Mouse (Mus musculus): ENCODE data around the gene Map4k2.

The Map4k2 gene

DNA sequence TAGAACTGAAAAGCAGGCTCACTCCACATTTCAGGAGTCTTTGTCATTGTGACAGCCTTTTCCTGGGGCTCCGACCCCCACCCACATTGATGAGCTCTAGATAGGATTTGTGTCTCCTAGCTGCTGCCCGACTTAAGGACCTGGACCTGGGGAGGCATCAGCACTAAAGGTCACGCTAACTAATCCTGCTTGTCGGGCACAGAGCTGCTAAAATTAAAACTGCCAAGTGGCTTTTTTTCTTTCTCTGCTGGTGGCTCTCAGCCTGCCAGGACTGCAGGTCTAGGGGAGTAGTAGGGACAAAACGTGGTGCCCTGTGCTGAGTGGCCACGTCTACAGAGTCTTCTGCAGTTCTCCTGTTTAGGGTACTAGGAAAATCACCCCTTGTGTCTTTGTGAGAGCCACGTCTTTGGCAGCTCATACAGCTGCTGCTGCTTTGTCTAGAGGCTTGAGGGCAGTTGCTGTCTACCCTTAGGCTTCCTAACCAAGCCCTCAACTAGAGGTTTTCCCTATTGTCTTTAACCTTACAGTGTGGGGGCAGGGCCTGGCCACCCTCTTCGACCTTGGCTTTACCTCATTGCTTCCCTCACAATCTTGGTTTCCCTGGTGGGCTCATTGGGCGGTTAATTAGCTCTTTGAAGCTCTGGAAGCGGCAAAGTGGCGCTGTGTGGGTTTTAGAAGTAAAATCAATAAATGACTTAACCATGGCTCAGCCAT lies 36.5 kb downstream of the Map4k2 start:
- DNase-seq (ENCODE audit: inconsistent ontology term), result no peak

DNA sequence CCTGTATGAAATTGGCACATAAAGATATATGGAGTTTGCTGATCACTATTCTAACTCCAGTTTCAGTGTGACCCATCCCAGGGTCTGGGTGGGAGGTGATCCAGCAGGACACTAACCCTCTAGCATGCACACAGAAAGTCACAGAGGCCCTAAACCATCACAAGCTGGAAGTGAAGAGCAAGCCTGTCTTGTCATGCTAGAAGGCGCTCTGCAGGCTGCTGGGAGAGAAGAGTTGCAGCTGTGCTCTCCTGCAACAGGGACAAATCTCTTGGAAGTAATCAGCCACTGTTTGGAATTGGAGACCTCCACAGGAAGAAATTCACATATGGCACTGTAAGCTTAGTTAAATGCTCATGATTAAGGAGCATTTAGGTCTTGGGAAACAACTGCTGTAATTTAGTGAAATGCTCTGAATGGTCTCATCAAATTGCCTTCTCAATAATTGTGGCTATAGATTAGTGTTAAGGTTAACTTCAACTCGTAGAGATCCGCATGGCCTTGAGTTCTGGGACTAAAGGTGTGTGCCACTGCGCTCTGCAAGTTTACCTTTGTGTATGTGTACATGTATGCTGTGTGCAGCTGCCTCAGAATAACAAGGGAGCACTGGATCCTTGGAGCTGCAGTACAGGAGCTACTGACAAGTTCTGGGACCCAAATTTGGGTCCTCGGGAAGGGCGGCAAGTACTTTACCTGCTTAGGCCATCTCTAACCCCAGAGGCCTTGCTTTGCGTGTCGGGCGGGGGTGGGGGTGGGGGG lies 39.7 kb downstream of the Map4k2 start:
- DNase-seq (ENCODE audit: inconsistent ontology term), result no peak

GRCm38 (mm10) chr19:6381238-6381637 lies 40.3 kb downstream of the Map4k2 start:
- no peak for DNase-seq (ENCODE audit: inconsistent ontology term)

GRCm38 (mm10) chr19:6382323-6382924 lies 41.5 kb downstream of the Map4k2 start:
- DNase-seq (ENCODE audit: inconsistent ontology term), result no peak

DNA sequence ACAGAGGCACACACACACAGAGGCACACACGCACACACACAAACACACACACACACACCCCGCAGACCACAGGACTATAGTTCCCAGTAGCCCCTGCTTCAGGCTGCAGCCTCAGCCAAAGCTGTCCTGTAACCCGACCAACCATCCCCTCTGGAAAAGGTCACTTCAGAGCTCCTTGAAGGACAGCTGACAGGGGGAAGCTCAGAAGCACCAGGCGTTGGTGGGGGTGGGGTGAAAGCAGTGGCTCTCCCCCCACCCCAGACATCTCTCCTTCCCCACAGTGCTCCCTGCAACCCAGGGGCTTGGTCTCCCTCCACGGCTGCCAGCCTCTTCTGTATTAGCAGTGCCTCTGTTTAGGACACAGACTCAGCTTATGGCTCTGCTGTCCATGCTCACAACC lies 42.5 kb downstream of the Map4k2 start:
- no peak for DNase-seq (ENCODE audit: inconsistent ontology term)

- peak; percentile 36 for DNase-seq (ENCODE audit: inconsistent ontology term)
Measured at GRCm38 (mm10) chr19:6384128-6384527, 43.2 kb downstream of the Map4k2 start, which contains the start of gene Pygm. Gene Pygm, plus strand, starts transcription at chr19:6384399.

DNA sequence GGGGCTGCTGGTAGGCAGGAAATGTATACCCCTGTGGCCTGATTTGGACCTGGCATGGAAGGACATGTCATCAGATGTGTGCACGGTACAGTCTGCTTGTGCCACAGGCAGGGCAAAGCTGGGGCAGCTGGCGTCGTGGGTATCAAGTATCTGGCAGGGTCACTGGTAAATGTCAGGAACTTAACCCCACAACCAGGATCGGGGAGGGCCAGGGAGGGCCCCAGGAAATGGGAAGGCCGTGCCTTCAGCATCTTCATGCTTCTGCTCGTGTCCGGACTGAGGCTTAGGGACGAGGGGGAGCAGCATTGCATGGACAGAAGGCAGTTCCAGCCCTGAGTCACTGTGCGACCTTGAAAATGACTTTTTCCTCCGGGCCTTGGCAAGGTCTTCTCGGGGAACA lies 44.0 kb downstream of the Map4k2 start:
- DNase-seq (ENCODE audit: inconsistent ontology term), result no peak

- DNase-seq (ENCODE audit: inconsistent ontology term), result no peak
Measured at GRCm38 (mm10) chr19:6385419-6385818, 44.5 kb downstream of the Map4k2 start.

GRCm38 (mm10) chr19:6385821-6386220 lies 44.9 kb downstream of the Map4k2 start:
- DNase-seq (ENCODE audit: inconsistent ontology term), result no peak

DNA sequence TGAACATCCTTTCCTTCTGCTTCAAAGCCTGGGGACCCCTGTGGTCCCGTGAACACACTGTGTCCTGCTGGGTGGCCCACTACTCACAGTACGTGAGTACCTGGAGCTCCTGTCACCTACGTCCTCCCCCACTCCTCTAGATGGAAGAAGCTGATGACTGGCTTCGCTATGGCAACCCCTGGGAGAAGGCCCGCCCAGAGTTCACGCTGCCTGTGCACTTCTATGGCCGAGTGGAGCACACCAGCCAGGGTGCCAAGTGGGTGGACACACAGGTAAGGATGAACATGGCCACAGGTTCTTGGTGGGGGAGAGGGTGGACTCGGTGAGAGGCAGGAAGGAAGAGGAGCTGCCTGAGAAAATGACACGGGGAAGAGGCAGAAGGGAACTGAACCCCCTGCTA lies 45.3 kb downstream of the Map4k2 start:
- no peak for DNase-seq (ENCODE audit: inconsistent ontology term)

GRCm38 (mm10) chr19:6388006-6388405 lies 47.1 kb downstream of the Map4k2 start:
- peak; percentile 68 for DNase-seq (ENCODE audit: inconsistent ontology term)

DNA sequence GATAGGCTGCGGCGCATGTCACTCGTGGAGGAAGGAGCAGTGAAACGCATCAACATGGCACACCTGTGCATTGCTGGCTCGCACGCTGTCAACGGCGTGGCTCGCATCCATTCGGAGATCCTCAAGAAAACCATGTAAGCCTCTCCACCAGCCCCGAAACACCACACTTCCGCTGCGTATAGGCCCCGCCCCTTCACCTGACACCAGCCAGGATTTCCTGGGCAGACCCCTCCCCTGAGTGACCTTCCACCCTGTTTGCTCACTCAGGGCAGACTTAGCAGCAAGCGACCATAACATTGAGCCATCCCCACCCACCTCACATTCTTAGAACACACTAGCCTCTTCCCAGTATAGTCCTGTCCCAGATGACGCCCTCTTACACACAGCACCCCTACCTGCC lies 48.9 kb downstream of the Map4k2 start:
- DNase-seq (ENCODE audit: inconsistent ontology term), result no peak

GRCm38 (mm10) chr19:6390251-6390650 lies 49.3 kb downstream of the Map4k2 start:
- DNase-seq (ENCODE audit: inconsistent ontology term), result no peak

- no peak for DNase-seq (ENCODE audit: inconsistent ontology term)
Measured at GRCm38 (mm10) chr19:6392743-6393393, 51.9 kb downstream of the Map4k2 start.

DNA sequence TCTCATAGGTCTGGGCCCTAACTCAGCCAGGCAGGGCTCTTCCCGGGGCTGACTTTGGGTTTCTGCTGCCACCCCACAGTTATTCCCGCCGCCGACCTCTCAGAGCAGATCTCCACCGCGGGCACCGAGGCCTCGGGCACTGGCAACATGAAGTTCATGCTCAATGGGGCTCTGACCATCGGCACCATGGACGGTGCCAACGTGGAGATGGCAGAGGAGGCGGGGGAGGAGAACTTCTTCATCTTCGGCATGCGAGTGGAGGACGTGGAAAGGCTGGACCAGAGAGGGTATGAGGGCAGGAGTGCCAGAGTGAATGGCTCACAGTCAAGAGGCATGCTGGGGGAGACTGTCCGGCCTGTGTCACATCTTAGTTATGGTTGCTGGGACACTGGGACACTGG lies 52.7 kb downstream of the Map4k2 start:
- no peak for DNase-seq (ENCODE audit: inconsistent ontology term)

DNA sequence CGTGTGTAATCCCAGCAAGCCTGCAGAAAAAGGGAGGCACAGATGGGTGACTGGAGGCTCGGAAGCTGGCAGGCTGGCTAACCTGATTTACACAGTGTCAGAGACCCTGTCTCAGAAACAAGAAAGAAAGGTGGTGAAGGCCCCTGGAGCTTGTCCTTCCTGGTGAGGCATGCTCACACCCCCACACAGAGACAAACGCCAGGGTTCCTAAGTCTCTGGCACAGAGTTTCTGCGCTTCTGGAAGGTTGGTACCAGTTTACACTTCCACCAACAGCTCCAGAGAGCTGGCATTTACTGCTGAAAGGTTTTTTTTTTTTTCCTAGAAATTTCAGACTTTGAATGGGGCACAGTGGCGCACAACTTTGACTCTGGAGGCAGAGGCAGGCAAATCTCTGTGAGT lies 55.3 kb downstream of the Map4k2 start:
- no peak for DNase-seq (ENCODE audit: inconsistent ontology term)

GRCm38 (mm10) chr19:6397582-6398249 lies 56.8 kb downstream of the Map4k2 start:
- DNase-seq (ENCODE audit: inconsistent ontology term), result no peak

DNA sequence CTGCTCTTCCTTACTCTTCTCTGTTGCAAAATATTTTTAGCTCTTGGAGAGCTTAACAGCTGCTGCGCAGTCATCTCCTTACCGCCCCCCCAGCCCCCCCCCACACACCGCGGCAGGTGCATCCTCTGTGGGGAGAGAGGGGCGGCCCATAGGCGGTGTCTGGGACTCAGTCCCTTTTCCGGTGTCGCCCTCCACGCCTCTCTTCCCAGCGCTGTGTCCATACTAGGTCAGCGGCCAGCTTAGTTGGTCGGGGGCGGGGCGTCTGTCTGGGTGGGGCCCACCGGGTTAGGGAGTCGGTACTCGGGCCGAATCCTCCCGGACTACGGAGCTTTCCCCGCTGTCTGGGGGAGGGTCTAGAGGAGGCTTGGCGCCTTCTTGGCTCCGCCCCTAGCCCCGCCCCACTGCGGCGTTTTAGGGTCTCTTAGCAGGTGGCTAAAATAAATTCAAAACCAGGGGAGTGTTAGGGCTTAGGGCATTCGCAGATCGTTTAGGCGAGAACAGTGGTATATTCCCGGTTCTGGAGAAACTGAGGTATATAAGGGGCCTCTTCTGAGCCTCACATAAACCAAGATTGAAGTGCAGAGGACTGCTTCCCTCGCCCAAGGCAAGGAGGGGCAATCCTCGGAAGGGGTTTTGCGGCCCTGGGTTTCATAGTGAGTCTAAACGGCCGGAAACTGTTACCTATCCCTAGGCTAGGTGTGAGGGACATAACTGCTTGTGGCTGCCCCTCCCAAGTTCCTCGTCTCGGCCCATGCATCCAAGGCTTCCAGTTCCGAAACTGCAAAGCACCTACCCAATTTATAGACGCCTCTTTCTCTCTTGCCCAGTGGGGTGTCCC lies 57.7 kb downstream of the Map4k2 start:
- DNase-seq (ENCODE audit: inconsistent ontology term), result peak; percentile 58

DNA sequence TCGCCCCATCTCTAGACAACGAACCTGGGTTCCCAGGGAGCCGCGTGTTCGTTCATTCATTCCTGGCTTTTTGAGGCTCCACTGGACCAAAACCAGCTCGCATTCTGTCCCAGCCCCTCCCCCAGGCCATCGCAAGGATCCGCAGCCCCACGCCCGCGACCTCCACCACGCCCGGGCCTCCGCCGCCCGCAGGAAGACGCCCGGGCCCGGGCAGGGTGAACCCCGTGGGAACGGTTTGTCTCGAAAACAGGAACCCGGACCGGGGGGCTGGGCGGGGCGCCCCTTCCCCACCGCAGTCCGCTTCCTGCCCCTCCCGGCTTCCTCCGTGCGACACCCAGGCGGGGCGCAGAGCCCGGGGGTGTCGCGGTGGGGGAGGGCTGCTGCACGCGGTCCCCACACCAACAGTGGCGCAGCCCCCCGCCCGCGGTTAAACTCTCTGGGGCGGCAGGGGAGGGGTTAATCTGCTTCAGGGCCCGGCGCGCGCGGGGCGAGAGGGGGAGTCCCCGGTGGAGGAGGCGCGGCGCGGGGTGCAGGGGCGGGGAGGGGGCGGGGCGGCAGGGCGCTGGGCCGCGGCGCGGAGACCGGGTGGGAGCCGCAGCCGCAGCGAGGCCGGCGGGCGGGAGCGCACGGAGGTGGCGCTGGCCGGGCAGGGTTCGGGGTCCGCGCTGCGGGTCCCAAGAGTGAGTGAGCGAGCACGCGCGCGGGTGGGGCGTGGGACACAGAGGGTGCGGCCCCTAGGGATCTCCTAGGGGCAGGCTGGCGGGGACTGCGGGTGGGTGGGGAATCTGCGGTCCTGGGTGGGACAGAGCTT lies 58.6 kb downstream of the Map4k2 start, which contains the start of gene Rasgrp2:
Rasgrp2 (plus strand) TSS at position 56 of the 811 bp plus-strand sequence.
- DNase-seq (ENCODE audit: inconsistent ontology term), result peak; percentile 48

Data from Muller cell, postnatal 12 days (primary cell).